Mouse (Mus musculus) gastrocnemius, postnatal 36 days (tissue): ENCODE measurements around the gene Odf2l. TPM values are rescaled to one million over a fixed set of nuclear protein-coding genes. Genes with fewer than 3 reads are reported as not detected.

Experiments
- DNase-seq, 2 experiments: peaks; one replicate each; pipeline ENCODE4 v3.0.0; 2022
- intact Hi-C: fragments of 180-260 bp; cut with DNase I; formaldehyde crosslinking; loops from one replicate; pipeline ENCODE4 v1.15.1; 2025
- total RNA-seq, 2 experiments: library from RNA; stranded (reverse); gene quantifications; 2 replicates each; pipeline ENCODE4 v1.2.3; 2021

Gene Odf2l
- total RNA-seq, 2 experiments from 2014 or later, result 7.4 to 10.2 TPM

GRCm38 (mm10) chr3:145195240-145195923, 77.0 kb downstream of the Odf2l start:
- DNase-seq, result no peak
- intact Hi-C loops, result no loop called here

- intact Hi-C loops, result no loop called here
- DNase-seq, result no peak
These were observed 79.7 kb downstream of the Odf2l start for GRCm38 (mm10) chr3:145198050-145198449.

Other genes starting within 250 kb of the Odf2l start
- gene Clca4b, start 186.1 kb upstream of the Odf2l start, total RNA-seq, result not detected
- not detected for gene Clca4a, start 143.5 kb upstream of the Odf2l start, total RNA-seq
- gene Clca1, start 85.8 kb upstream of the Odf2l start, total RNA-seq, result not detected
- gene Clca2, start 19.1 kb upstream of the Odf2l start, total RNA-seq, result under 1 TPM in 1 of 2 experiments, not detected in 1; 0.10 TPM
- 1 to 10 TPM; 1.3 to 1.8 TPM for gene Col24a1, start 173.9 kb downstream of the Odf2l start, total RNA-seq